Mouse (Mus musculus) thymus, adult 2 months (tissue): ENCODE data around the gene Serinc5. TPM values are rescaled to one million over a fixed set of nuclear protein-coding genes. Genes with fewer than 3 reads are reported as not detected.
A peak's percentile ranks its signal among the peaks of the same experiment; 100 is the strongest.

Source experiments
- DNase-seq: peaks from one replicate; pipeline ENCODE4 v3.0.0; 2021
- H3K27ac ChIP-seq: fragments of 200-500 bp; 2 replicates; pipeline ENCODE4 v1.5.1; 2012; ENCODE audit warnings: low read length, control low read depth; ENCODE audit not compliant: control insufficient read depth, insufficient read depth
- H3K27me3 ChIP-seq: fragments of 200-500 bp; 2 replicates; pipeline ENCODE4 v1.6.1; 2012; ENCODE audit warnings: mild to moderate bottlenecking, low read length, moderate library complexity, mixed read lengths; ENCODE audit not compliant: control insufficient read depth, insufficient read depth
- H3K36me3 ChIP-seq: fragments of 200-500 bp; 2 replicates; pipeline ENCODE4 v1.6.1; 2012; ENCODE audit warnings: mild to moderate bottlenecking, low read length, moderate library complexity; ENCODE audit not compliant: control insufficient read depth, insufficient read depth
- H3K4me1 ChIP-seq: fragments of 200-500 bp; replicated peaks from 2 replicates; pipeline ENCODE4 v1.6.1; 2012; ENCODE audit warnings: low read length; ENCODE audit not compliant: control insufficient read depth, insufficient read depth
- H3K4me3 ChIP-seq: fragments of 200-500 bp; 2 replicates; pipeline ENCODE4 v1.5.1; 2012; ENCODE audit warnings: mild to moderate bottlenecking, low read length, control low read depth, moderate library complexity; ENCODE audit not compliant: control insufficient read depth, insufficient read depth
- CTCF ChIP-seq: fragments of 200-500 bp; IDR thresholded peaks from 2 replicates; pipeline ENCODE4 v1.5.1; 2012; ENCODE audit warnings: mild to moderate bottlenecking, control low read depth, low read length, moderate library complexity, borderline replicate concordance; ENCODE audit not compliant: control insufficient read depth, poor library complexity, insufficient read depth; ENCODE audit errors: extremely low read depth
- POLR2A ChIP-seq: fragments of 200-500 bp; IDR thresholded peaks from 2 replicates; pipeline ENCODE4 v1.6.1; 2012; ENCODE audit warnings: mild to moderate bottlenecking, low read length, control low read depth, moderate library complexity; ENCODE audit not compliant: control insufficient read depth, poor library complexity, insufficient read depth; ENCODE audit errors: extremely low read depth
- WGBS: fragments of 180-500 bp; shearing (Covaris S2); methylation state at CpG from one replicate; pipeline ENCODE4 v1.1.7; 2018; 5-methylcytosine and 5-hydroxymethylcytosine counted together
- polyA plus RNA-seq: library from polyadenylated mRNA; depleted of rRNA; stranded (reverse); fragments of >200 nt; gene quantifications from 2 replicates; pipeline ENCODE4 v1.2.3, GENCODE M21; 2012

Gene Serinc5
- polyA plus RNA-seq, 1 experiment: 108 TPM

DNA sequence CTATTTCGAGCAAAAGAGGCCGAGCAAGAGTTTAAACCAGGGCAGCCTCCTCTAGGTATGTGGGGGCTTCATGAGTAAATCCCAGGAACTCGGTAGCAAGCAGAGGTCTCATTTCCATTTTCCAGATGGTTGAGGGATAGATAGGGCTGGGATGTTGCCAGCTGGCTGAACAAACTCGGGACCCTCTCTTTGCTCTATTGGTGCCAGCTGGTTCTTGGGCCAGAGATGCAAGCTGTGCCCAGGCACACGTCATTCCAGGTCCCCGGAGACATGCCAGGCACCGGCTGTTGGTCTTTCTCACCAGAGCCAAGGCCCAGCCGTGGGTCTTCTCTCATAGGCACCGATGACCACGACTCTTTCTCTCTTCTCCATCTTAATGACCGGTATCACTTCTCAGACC, 122.8 kb downstream of the Serinc5 start:
- no peak overlapping the region for H3K4me3 ChIP-seq
- TF ChIP-seq CTCF (no peak), POLR2A (no peak)
- 90% methylated on average over 11 of the region's 11 CpGs for WGBS
- H3K36me3 ChIP-seq: no peaks in the 10 kb centered on the region
- DNase-seq: no peak
- no peak overlapping the region for H3K27ac ChIP-seq
- H3K4me1 ChIP-seq: peaks cover 18% of the 10 kb centered on the region
- H3K27me3 ChIP-seq: no peaks in the 10 kb centered on the region

DNA sequence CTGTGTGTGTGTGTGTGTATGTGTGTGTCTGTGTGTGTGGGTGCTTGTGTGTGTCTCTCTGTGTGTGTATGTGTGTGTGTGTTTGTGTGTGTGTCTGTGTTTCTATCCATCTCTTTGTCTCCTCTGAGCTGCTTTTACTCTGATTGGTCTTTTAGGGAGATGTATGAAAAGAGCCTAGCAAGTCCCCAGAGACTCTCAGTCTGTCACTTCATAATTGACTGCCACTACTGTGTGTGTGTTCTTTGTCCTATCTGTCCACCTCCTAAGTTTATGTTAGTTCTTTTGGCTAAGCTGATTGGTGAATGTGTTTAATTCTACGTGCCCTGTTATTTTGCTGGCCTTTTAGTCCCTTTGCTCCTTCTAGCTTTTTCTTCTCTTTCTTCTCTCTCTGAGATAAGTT, 124.8 kb downstream of the Serinc5 start:
- TF ChIP-seq POLR2A (no peak), CTCF (no peak)
- 100% methylated on average over 1 of the region's 1 CpGs for WGBS
- no peaks in the 10 kb centered on the region for H3K36me3 ChIP-seq
- no peak overlapping the region for H3K4me3 ChIP-seq
- no peak for DNase-seq
- H3K27ac ChIP-seq: no peak overlapping the region
- H3K27me3 ChIP-seq: no peaks in the 10 kb centered on the region
- H3K4me1 ChIP-seq: peaks cover 25% of the 10 kb centered on the region

GRCm38 (mm10) chr13:92736516-92737300, 125.8 kb downstream of the Serinc5 start:
- Histone ChIP-seq H3K4me3 (no peak overlapping the region), H3K4me1 (peaks cover 25% of the 10 kb centered on the region), H3K27ac (peak overlapping the region; percentile 64; the same call in 1 of the 2 replicates), H3K36me3 (no peaks in the 10 kb centered on the region), H3K27me3 (no peaks in the 10 kb centered on the region)
- 0 out of 2 replicates have a peak, but pooled peaks have one; percentile 13 for TF ChIP-seq CTCF
- TF ChIP-seq POLR2A: no peak
- DNase-seq: peak; percentile 47
- 24% methylated on average over 11 of the region's 11 CpGs for WGBS

DNA sequence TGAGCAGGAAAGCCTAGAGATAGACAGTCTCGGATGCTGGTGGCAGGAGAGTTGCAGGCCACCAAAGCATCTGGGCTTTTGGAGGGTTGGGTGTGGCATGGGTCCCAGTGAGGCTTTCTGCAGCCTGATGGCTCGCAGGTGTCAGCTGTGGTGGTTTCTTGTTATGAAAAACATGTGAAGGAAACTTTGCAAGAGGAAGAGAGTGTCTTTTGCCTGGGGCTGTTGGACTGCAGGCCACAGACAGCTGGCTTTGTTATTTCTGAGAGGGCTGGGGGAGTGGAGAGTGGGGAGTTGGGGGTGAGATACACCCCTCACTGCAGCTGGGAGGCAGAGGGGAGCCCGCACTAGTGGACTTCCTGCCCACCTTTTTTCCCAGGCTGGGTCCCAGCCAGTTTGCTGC, 127.9 kb downstream of the Serinc5 start:
- Histone ChIP-seq H3K4me3 (no peak overlapping the region), H3K27me3 (no peaks in the 10 kb centered on the region), H3K27ac (peak overlapping the region; percentile 74), H3K4me1 (peaks cover 20% of the 10 kb centered on the region), H3K36me3 (no peaks in the 10 kb centered on the region)
- WGBS: 10% methylated on average over 3 of the region's 3 CpGs
- TF ChIP-seq CTCF (no peak), POLR2A (no peak)
- peak; percentile 46 for DNase-seq

DNA sequence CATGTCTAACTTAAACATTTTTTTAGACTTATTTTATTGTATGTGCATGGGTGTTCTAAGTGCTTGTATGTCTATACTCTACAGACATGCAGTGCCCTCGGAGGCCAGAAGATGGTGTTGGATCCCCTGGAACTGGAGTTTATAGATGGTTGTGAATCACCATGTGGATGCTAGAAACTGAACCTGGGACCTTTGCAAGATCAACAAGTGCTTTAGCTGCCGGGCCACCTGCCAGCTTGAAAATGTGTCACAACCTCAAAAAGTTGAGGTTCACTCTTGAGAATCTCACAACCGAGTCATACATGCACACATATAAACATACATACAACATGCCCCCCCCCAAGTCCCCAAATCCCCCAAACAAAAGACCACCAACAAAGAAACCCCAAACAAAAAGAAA, 129.0 kb downstream of the Serinc5 start:
- H3K4me1 ChIP-seq: peaks cover 20% of the 10 kb centered on the region
- H3K27ac ChIP-seq: no peak overlapping the region
- DNase-seq: no peak
- no peak overlapping the region for H3K4me3 ChIP-seq
- no peaks in the 10 kb centered on the region for H3K36me3 ChIP-seq
- TF ChIP-seq POLR2A: no peak
- no peak for TF ChIP-seq CTCF
- WGBS: 73% methylated on average over 3 of the region's 3 CpGs
- no peaks in the 10 kb centered on the region for H3K27me3 ChIP-seq

- no peak for DNase-seq
- no peak overlapping the region for H3K27ac ChIP-seq
Observed at GRCm38 (mm10) chr13:92740671-92741270, 129.9 kb downstream of the Serinc5 start.

More at GRCm38 (mm10) chr13:92740671-92741270, 129.9 kb downstream of the Serinc5 start:
- Histone ChIP-seq H3K4me3 (no peak overlapping the region), H3K4me1 (peaks cover 20% of the 10 kb centered on the region), H3K27me3 (no peaks in the 10 kb centered on the region), H3K36me3 (no peaks in the 10 kb centered on the region)
- TF ChIP-seq POLR2A: no peak
- no peak for TF ChIP-seq CTCF
- 24% methylated on average over 2 of the region's 2 CpGs for WGBS
